Mouse (Mus musculus): ENCODE data around the gene Col23a1. TPM values are rescaled to one million over a fixed set of nuclear protein-coding genes. Genes with fewer than 3 reads are reported as not detected.
A peak's percentile ranks its signal among the peaks of the same experiment; 100 is the strongest.

Col23a1 gene
- total RNA-seq, 2 experiments from 2014 or later: 5.5 to 8.8 TPM

- DNase-seq (ENCODE audit: low spot score in 2 of 2): no peak
Measured at GRCm38 (mm10) chr11:51470383-51471144, 180.8 kb downstream of the Col23a1 start.

GRCm38 (mm10) chr11:51473686-51474085, 184.0 kb downstream of the Col23a1 start:
- DNase-seq (ENCODE audit: low spot score in 2 of 2): no peak

- no peak for DNase-seq (ENCODE audit: low spot score in 2 of 2)
Measured at GRCm38 (mm10) chr11:51476543-51476942, 186.8 kb downstream of the Col23a1 start.

- DNase-seq (ENCODE audit: low spot score in 2 of 2): no peak
Measured at GRCm38 (mm10) chr11:51477571-51477970, 187.9 kb downstream of the Col23a1 start.

- peak in 1 of 2 experiments; percentile 19 for DNase-seq (ENCODE audit: low spot score in 2 of 2)
Measured at GRCm38 (mm10) chr11:51482251-51482650, 192.5 kb downstream of the Col23a1 start.

- no peak for DNase-seq (ENCODE audit: low spot score in 2 of 2)
Measured at GRCm38 (mm10) chr11:51485051-51485521, 195.4 kb downstream of the Col23a1 start.

GRCm38 (mm10) chr11:51485775-51486464, 196.2 kb downstream of the Col23a1 start:
- no peak for DNase-seq (ENCODE audit: low spot score in 2 of 2)

- DNase-seq (ENCODE audit: low spot score in 2 of 2): no peak
Measured at GRCm38 (mm10) chr11:51488813-51489212, 199.1 kb downstream of the Col23a1 start.

- DNase-seq (ENCODE audit: low spot score in 2 of 2): peak; percentile 55 to 73
Measured at GRCm38 (mm10) chr11:51493421-51493820, 203.7 kb downstream of the Col23a1 start.

GRCm38 (mm10) chr11:51494178-51494577, 204.5 kb downstream of the Col23a1 start:
- DNase-seq (ENCODE audit: low spot score in 2 of 2): no peak

- no peak for DNase-seq (ENCODE audit: low spot score in 2 of 2)
Measured at GRCm38 (mm10) chr11:51499776-51500175, 210.1 kb downstream of the Col23a1 start.

- DNase-seq (ENCODE audit: low spot score in 2 of 2): peak; percentile 50 to 76
Measured at GRCm38 (mm10) chr11:51502431-51502851, 212.7 kb downstream of the Col23a1 start.

- DNase-seq (ENCODE audit: low spot score in 2 of 2): no peak
Measured at GRCm38 (mm10) chr11:51504946-51505345, 215.2 kb downstream of the Col23a1 start.

- no peak for DNase-seq (ENCODE audit: low spot score in 2 of 2)
Measured at GRCm38 (mm10) chr11:51508053-51508452, 218.3 kb downstream of the Col23a1 start.

GRCm38 (mm10) chr11:51509211-51509610, 219.5 kb downstream of the Col23a1 start:
- no peak for DNase-seq (ENCODE audit: low spot score in 2 of 2)

- no peak for DNase-seq (ENCODE audit: low spot score in 2 of 2)
Measured at GRCm38 (mm10) chr11:51513019-51513418, 223.3 kb downstream of the Col23a1 start.

GRCm38 (mm10) chr11:51515346-51515745, 225.6 kb downstream of the Col23a1 start:
- no peak for DNase-seq (ENCODE audit: low spot score in 2 of 2)

GRCm38 (mm10) chr11:51518100-51518499, 228.4 kb downstream of the Col23a1 start:
- no peak for DNase-seq (ENCODE audit: low spot score in 2 of 2)

GRCm38 (mm10) chr11:51518585-51518984, 228.9 kb downstream of the Col23a1 start:
- DNase-seq (ENCODE audit: low spot score in 2 of 2): no peak

GRCm38 (mm10) chr11:51521440-51521839, 231.7 kb downstream of the Col23a1 start:
- no peak for DNase-seq (ENCODE audit: low spot score in 2 of 2)

- no peak for DNase-seq (ENCODE audit: low spot score in 2 of 2)
Measured at GRCm38 (mm10) chr11:51523215-51523614, 233.5 kb downstream of the Col23a1 start.

- no peak for DNase-seq (ENCODE audit: low spot score in 2 of 2)
Measured at GRCm38 (mm10) chr11:51523625-51524024, 233.9 kb downstream of the Col23a1 start.

All from layer of hippocampus, adult 18-20 months (tissue).